In the genomic region with DNA sequence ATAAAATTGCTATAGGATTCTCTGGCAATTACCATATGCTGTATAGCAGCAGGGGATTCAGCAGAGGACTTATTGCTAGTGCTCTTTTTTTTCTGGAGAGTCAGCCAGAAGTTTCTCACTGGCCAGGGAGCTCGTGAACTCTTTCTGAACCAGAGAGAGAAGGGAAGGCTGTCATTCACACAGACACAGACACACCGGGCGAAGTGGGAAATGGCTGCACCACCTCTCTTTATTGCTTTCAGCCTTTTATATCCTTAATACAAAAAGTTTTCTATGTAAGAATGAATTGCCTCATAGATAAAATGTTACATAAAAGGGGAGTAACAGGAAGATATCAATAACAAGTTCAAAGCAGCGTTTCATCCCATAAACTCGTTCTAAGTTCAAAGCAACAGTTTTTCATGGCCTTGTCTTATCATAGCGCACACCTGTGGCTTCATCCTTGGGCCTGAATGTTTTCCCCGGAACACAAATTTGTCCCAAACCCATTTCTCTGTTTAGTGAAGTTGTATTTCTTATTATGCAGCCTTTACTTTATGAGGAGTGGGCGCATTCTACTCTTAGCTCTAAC, we compare ENCODE assay signal across 24 mouse cellular contexts.
"Had no signal": no experiment of that assay in that cellular context is flagged by ENCODE, and none has a peak within 500 bp of the region (broad histone marks: within the 10 kb centered on the region; RNA-seq: fewer than 3 reads in every experiment).

No protein-coding gene starts in this region.

- H3K4me1 ChIP-seq: limb, embryonic 10.5 days; limb, embryonic 13.5 days; liver, embryonic 12.5 days; lung, embryonic 15.5 days; midbrain, embryonic 12.5 days; midbrain, embryonic 15.5 days had no signal

- H3K36me3 ChIP-seq: kidney, embryonic 15.5 days; limb, embryonic 10.5 days; limb, embryonic 13.5 days; liver, embryonic 12.5 days; liver, embryonic 15.5 days; lung, embryonic 15.5 days; midbrain, embryonic 12.5 days; midbrain, embryonic 15.5 days; neural tube, embryonic 12.5 days; neural tube, embryonic 15.5 days had no signal

- DNase-seq: kidney, postnatal 14 days; kidney, postnatal 4 days; liver; lung, adult 18-20 months; lung, postnatal 10 days; lung, postnatal 36 days; right cerebral cortex, adult 18-20 months; right cerebral cortex, postnatal 14 days; right cerebral cortex, postnatal 4 days; thymus, adult 2 months; thymus, postnatal 14 days; thymus, postnatal 4 days had no signal

- ATAC-seq: liver, embryonic 12.5 days; midbrain, embryonic 15.5 days had no signal

- H3K27me3 ChIP-seq: kidney, embryonic 15.5 days; limb, embryonic 13.5 days; liver, embryonic 12.5 days; liver, embryonic 15.5 days; lung, embryonic 15.5 days; midbrain, embryonic 12.5 days; midbrain, embryonic 15.5 days; neural tube, embryonic 12.5 days; neural tube, embryonic 15.5 days had no signal

- H3K4me2 ChIP-seq: kidney, embryonic 15.5 days; limb, embryonic 13.5 days; liver, embryonic 12.5 days; liver, embryonic 15.5 days; lung, embryonic 15.5 days; midbrain, embryonic 12.5 days; midbrain, embryonic 15.5 days; neural tube, embryonic 12.5 days; neural tube, embryonic 15.5 days had no signal

- H3K27ac ChIP-seq: limb, embryonic 10.5 days; limb, embryonic 13.5 days; liver, embryonic 12.5 days; liver, embryonic 15.5 days; midbrain, embryonic 12.5 days; midbrain, embryonic 15.5 days; neural tube, embryonic 12.5 days; neural tube, embryonic 15.5 days; stomach, postnatal 0 days had no signal

- H3K4me3 ChIP-seq: kidney, embryonic 15.5 days; limb, embryonic 10.5 days; limb, embryonic 13.5 days; liver, embryonic 12.5 days; liver, embryonic 15.5 days; lung, embryonic 15.5 days; megakaryocyte, embryonic 14.5 days; midbrain, embryonic 12.5 days; midbrain, embryonic 15.5 days; neural tube, embryonic 12.5 days; neural tube, embryonic 15.5 days had no signal

- H3K9me3 ChIP-seq: kidney, embryonic 15.5 days; limb, embryonic 10.5 days; limb, embryonic 13.5 days; liver, embryonic 12.5 days; liver, embryonic 15.5 days; lung, embryonic 15.5 days; midbrain, embryonic 12.5 days; midbrain, embryonic 15.5 days; neural tube, embryonic 12.5 days; neural tube, embryonic 15.5 days had no signal

- H3K9ac ChIP-seq: kidney, embryonic 15.5 days; limb, embryonic 13.5 days; liver, embryonic 12.5 days; liver, embryonic 15.5 days; lung, embryonic 15.5 days; midbrain, embryonic 12.5 days; midbrain, embryonic 15.5 days; neural tube, embryonic 12.5 days; neural tube, embryonic 15.5 days had no signal
